Mouse (Mus musculus) embryonic facial prominence, embryonic 14.5 days (tissue): ENCODE data around the gene Zbtb8os. TPM values are rescaled to one million over a fixed set of nuclear protein-coding genes. Genes with fewer than 3 reads are reported as not detected.

Source experiments
- ATAC-seq: fragments of 200-750 bp; cut with Nextera tagmentation; 2 replicates; pipeline ENCODE4 v1.8.0; 2017; ENCODE audit warnings: low read depth, moderate number of reproducible peaks, moderate TSS enrichment
- DNase-seq: peaks from one replicate; pipeline ENCODE4 v3.0.0-alpha.2; 2015; ENCODE audit warnings: low spot score
- H3K27ac ChIP-seq: fragments of 300-500 bp; sonication (generic); replicated peaks from 2 replicates; pipeline ENCODE4 v1.5.1; 2014; ENCODE audit warnings: low read depth, mild to moderate bottlenecking, low read length, moderate library complexity
- H3K27me3 ChIP-seq: fragments of 300-500 bp; sonication (generic); replicated peaks from 2 replicates; pipeline ENCODE4 v1.6.1; 2014; ENCODE audit warnings: low read length; ENCODE audit not compliant: control insufficient read depth, insufficient read depth
- H3K36me3 ChIP-seq: fragments of 300-500 bp; sonication (generic); 2 replicates; pipeline ENCODE4 v1.6.1; 2014; ENCODE audit warnings: low read length, mixed read lengths; ENCODE audit not compliant: control insufficient read depth, insufficient read depth
- H3K4me1 ChIP-seq: fragments of 300-500 bp; sonication (generic); 2 replicates; pipeline ENCODE4 v1.6.1; 2014; ENCODE audit warnings: antibody characterized with exemption, low read length; ENCODE audit not compliant: control insufficient read depth, insufficient read depth
- H3K4me2 ChIP-seq: fragments of 300-500 bp; sonication (generic); 2 replicates; pipeline ENCODE4 v1.6.1; 2014; ENCODE audit warnings: low read depth, mild to moderate bottlenecking, low read length, moderate library complexity, mixed read lengths
- H3K4me3 ChIP-seq: fragments of 300-500 bp; sonication (generic); 2 replicates; pipeline ENCODE4 v1.5.1; 2014; ENCODE audit warnings: low read depth, mild to moderate bottlenecking, low read length
- H3K9ac ChIP-seq: fragments of 300-500 bp; sonication (generic); 2 replicates; pipeline ENCODE4 v1.6.1; 2014; ENCODE audit warnings: low read depth, mild to moderate bottlenecking, low read length, moderate library complexity, mixed read lengths
- H3K9me3 ChIP-seq: fragments of 300-500 bp; sonication (generic); 2 replicates; pipeline ENCODE4 v1.6.1; 2016; ENCODE audit warnings: low read length; ENCODE audit not compliant: control insufficient read depth
- WGBS: fragments of 180-500 bp; shearing (Covaris S2); extraction: QIAGEN DNeasy Blood & Tissue Kit; methylation state at CpG from one replicate; pipeline ENCODE4 v1.1.7; 2014; 5-methylcytosine and 5-hydroxymethylcytosine counted together
- polyA plus RNA-seq: library from polyadenylated mRNA; unstranded; fragments of >200 nt; fragmentation: Nextera tagmentation; extraction: Ambion mirVana; gene quantifications from 2 replicates; pipeline ENCODE4 v1.2.1, GENCODE M21; 2014

Zbtb8os gene
- polyA plus RNA-seq, 1 experiment from 2014 or later: 37.1 TPM

GRCm38 (mm10) chr4:129313886-129314285, 21.6 kb upstream of the Zbtb8os start:
- no peak for ATAC-seq
- 89% methylated on average over 3 of the region's 3 CpGs for WGBS
- no peak for DNase-seq

GRCm38 (mm10) chr4:129320876-129321275, 14.6 kb upstream of the Zbtb8os start:
- Histone ChIP-seq H3K27me3 (no peaks in the 10 kb centered on the region), H3K4me1 (no peaks in the 10 kb centered on the region), H3K4me2 (no peak overlapping the region), H3K9ac (no peak overlapping the region), H3K4me3 (no peak overlapping the region), H3K27ac (no peak overlapping the region), H3K36me3 (peaks cover 91% of the 10 kb centered on the region), H3K9me3 (no peaks in the 10 kb centered on the region)
- DNase-seq (no peak), ATAC-seq (no peak)
- WGBS: 89% methylated on average over 1 of the region's 1 CpGs

More at GRCm38 (mm10) chr4:129313886-129314285, 21.6 kb upstream of the Zbtb8os start:
- Histone ChIP-seq H3K4me3 (no peak overlapping the region), H3K27ac (no peak overlapping the region), H3K9ac (no peak overlapping the region), H3K27me3 (no peaks in the 10 kb centered on the region), H3K4me1 (no peaks in the 10 kb centered on the region), H3K9me3 (no peaks in the 10 kb centered on the region), H3K4me2 (no peak overlapping the region), H3K36me3 (peaks cover 98% of the 10 kb centered on the region)

GRCm38 (mm10) chr4:129322042-129322441, 13.5 kb upstream of the Zbtb8os start:
- ATAC-seq (no peak), DNase-seq (no peak)
- Histone ChIP-seq H3K9me3 (no peaks in the 10 kb centered on the region), H3K4me1 (no peaks in the 10 kb centered on the region), H3K36me3 (peaks cover 91% of the 10 kb centered on the region), H3K9ac (no peak overlapping the region), H3K27me3 (no peaks in the 10 kb centered on the region), H3K4me3 (no peak overlapping the region), H3K4me2 (no peak overlapping the region), H3K27ac (no peak overlapping the region)
- 92% methylated on average over 5 of the region's 5 CpGs for WGBS

GRCm38 (mm10) chr4:129323491-129323890, 12.0 kb upstream of the Zbtb8os start:
- Histone ChIP-seq H3K9me3 (no peaks in the 10 kb centered on the region), H3K27ac (no peak overlapping the region), H3K27me3 (no peaks in the 10 kb centered on the region), H3K9ac (no peak overlapping the region), H3K4me2 (no peak overlapping the region), H3K4me1 (no peaks in the 10 kb centered on the region), H3K4me3 (no peak overlapping the region), H3K36me3 (peaks cover 91% of the 10 kb centered on the region)
- 95% methylated on average over 1 of the region's 1 CpGs for WGBS
- ATAC-seq (no peak), DNase-seq (no peak)

- Histone ChIP-seq H3K4me3 (no peak overlapping the region), H3K9me3 (no peaks in the 10 kb centered on the region), H3K4me1 (no peaks in the 10 kb centered on the region), H3K9ac (no peak overlapping the region), H3K27ac (no peak overlapping the region), H3K36me3 (peaks cover 90% of the 10 kb centered on the region), H3K4me2 (no peak overlapping the region), H3K27me3 (no peaks in the 10 kb centered on the region)
- DNase-seq: peak; percentile 15
- ATAC-seq: no peak
- WGBS: 65% methylated on average over 1 of the region's 1 CpGs
Observed at GRCm38 (mm10) chr4:129324756-129325155, 10.7 kb upstream of the Zbtb8os start.

GRCm38 (mm10) chr4:129326191-129326590, 9.3 kb upstream of the Zbtb8os start:
- H3K36me3 ChIP-seq: peaks cover 90% of the 10 kb centered on the region
- ATAC-seq (no peak), DNase-seq (no peak)
- H3K9me3 ChIP-seq: no peaks in the 10 kb centered on the region
- H3K4me1 ChIP-seq: peaks cover 1% of the 10 kb centered on the region; the same call in 1 of the 2 replicates
- 55% methylated on average over 1 of the region's 1 CpGs for WGBS
- no peak overlapping the region for H3K4me3 ChIP-seq
- no peak overlapping the region for H3K4me2 ChIP-seq
- no peak overlapping the region for H3K9ac ChIP-seq
- no peaks in the 10 kb centered on the region for H3K27me3 ChIP-seq
- no peak overlapping the region for H3K27ac ChIP-seq

- H3K4me2 ChIP-seq: peak overlapping the region; percentile 61
- no peaks in the 10 kb centered on the region for H3K27me3 ChIP-seq
- no peaks in the 10 kb centered on the region for H3K9me3 ChIP-seq
- H3K9ac ChIP-seq: peak overlapping the region; percentile 46; the same call in 1 of the 2 replicates
- ATAC-seq (no peak), DNase-seq (no peak)
- H3K27ac ChIP-seq: no peak overlapping the region
- H3K4me1 ChIP-seq: peaks cover 29% of the 10 kb centered on the region
- H3K36me3 ChIP-seq: peaks cover 60% of the 10 kb centered on the region
- H3K4me3 ChIP-seq: peak overlapping the region; percentile 94
- 22% methylated on average over 1 of the region's 1 CpGs for WGBS
Observed at GRCm38 (mm10) chr4:129332846-129333245, 2.6 kb upstream of the Zbtb8os start.

GRCm38 (mm10) chr4:129334677-129335215, 749 bp upstream of the Zbtb8os start:
- Histone ChIP-seq H3K4me1 (peaks cover 29% of the 10 kb centered on the region), H3K9ac (peak overlapping the region; percentile 97), H3K27me3 (no peaks in the 10 kb centered on the region), H3K36me3 (peaks cover 42% of the 10 kb centered on the region), H3K27ac (peak overlapping the region; percentile 96), H3K4me3 (peak overlapping the region; percentile 94), H3K4me2 (peak overlapping the region; percentile 61), H3K9me3 (no peaks in the 10 kb centered on the region)
- DNase-seq (no peak), ATAC-seq (peak; percentile 3)
- WGBS: 0% methylated on average over 32 of the region's 62 CpGs

- H3K27me3 ChIP-seq: no peaks in the 10 kb centered on the region
- H3K27ac ChIP-seq: peak overlapping the region; percentile 97
- 45% methylated on average over 14 of the region's 14 CpGs for WGBS
- no peak for ATAC-seq
- peak overlapping the region; percentile 71 for H3K9ac ChIP-seq
- DNase-seq: peak; percentile 19
- no peaks in the 10 kb centered on the region for H3K9me3 ChIP-seq
- peaks cover 27% of the 10 kb centered on the region for H3K36me3 ChIP-seq
- peak overlapping the region; percentile 94 for H3K4me3 ChIP-seq
- H3K4me1 ChIP-seq: peaks cover 27% of the 10 kb centered on the region
- H3K4me2 ChIP-seq: peak overlapping the region; percentile 61
Observed at GRCm38 (mm10) chr4:129336291-129336690, 796 bp downstream of the Zbtb8os start.
